In the genomic region with DNA sequence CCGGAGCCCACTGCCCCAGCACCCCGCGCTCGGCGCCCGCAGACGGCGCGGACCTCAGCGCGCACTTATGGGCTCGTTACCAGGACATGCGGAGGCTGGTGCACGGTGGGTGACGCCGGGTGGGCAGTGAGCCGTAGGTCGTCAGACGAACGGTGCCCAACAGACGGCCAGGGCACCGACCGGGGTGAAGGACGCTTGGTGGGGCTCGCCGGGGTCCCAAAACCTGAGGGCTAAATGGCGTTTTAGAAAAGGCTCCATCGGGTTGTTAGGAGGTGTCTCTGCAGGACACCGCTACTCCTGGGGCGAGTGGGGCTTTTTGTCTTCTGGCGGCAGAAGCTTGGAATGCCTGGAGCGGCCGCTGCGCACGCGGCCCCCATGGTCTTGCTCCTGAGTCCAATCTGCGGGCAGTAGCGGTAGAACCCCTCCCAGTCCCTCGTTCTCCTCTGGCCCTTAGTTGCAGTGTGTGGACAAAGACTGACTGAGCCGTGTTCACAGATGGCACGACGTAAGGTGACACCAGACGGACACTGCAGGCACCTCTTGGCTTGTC, we compare ENCODE assay signal across 9 mouse cellular contexts. TPM values are rescaled to one million over a fixed set of nuclear protein-coding genes. Genes with fewer than 3 reads are reported as not detected.
A peak's percentile ranks its signal among the peaks of the same experiment; 100 is the strongest.
DNase-seq lines count a peak whose midpoint lies in the region; ATAC-seq and TF ChIP-seq lines count a peak whose summit lies in the region.
"Had no signal": no experiment of that assay in that cellular context is flagged by ENCODE, and none has a peak within 500 bp of the region (broad histone marks: within the 10 kb centered on the region; RNA-seq: fewer than 3 reads in every experiment).

No protein-coding gene starts in this region.

- H3K79me2 ChIP-seq in C2C12 (ENCODE audit: control insufficient read depth, insufficient read depth), result peaks cover 37% of the 10 kb centered on the region

- peaks cover 69% of the 10 kb centered on the region for H3K4me1 ChIP-seq in forebrain, embryonic 10.5 days
- H3K4me1 ChIP-seq in kidney, embryonic 14.5 days (ENCODE audit: control insufficient read depth, insufficient read depth, low read length), result peaks cover 36% of the 10 kb centered on the region
- peaks cover 43% of the 10 kb centered on the region for H3K4me1 ChIP-seq in midbrain, embryonic 14.5 days (ENCODE audit: control insufficient read depth, insufficient read depth, low read length)

- 0% methylated on average over 43 of the region's 43 CpGs for WGBS in forebrain, embryonic 10.5 days
- WGBS in kidney, embryonic 14.5 days, result under 1% methylated on average over 43 of the region's 43 CpGs
- WGBS in midbrain, embryonic 14.5 days, result under 1% methylated on average over 43 of the region's 43 CpGs

- ATAC-seq in kidney, embryonic 14.5 days (ENCODE audit: low FRiP score, low TSS enrichment), result peak; percentile 6; the same call in 1 of the 2 replicates
- peak; percentile 14 for ATAC-seq in midbrain, embryonic 14.5 days (ENCODE audit: low FRiP score, low TSS enrichment)
- ATAC-seq in megakaryocyte-erythroid progenitor cell, adult 5-6 weeks (replicated peaks; ENCODE audit: low FRiP score, low TSS enrichment, poor library complexity, severe bottlenecking), result no peak

- peak overlapping the region; percentile 92 for H3ac ChIP-seq in C2C12 (ENCODE audit: control insufficient read depth, insufficient read length, low read depth)

- TF ChIP-seq CTCF in C2C12 (IDR thresholded peaks at IDR 0.05; ENCODE audit: control insufficient read depth, insufficient read depth, insufficient read length), result no peak

- peaks cover 20% of the 10 kb centered on the region for H3K79me3 ChIP-seq in C2C12 (ENCODE audit: low read depth)

- peak overlapping the region; percentile 52 for H3K4me3 ChIP-seq in C2C12 (ENCODE audit: insufficient read depth, poor library complexity, severe bottlenecking)
- H3K4me3 ChIP-seq in forebrain, embryonic 10.5 days, result peak overlapping the region; percentile 98
- peak overlapping the region; percentile 95 for H3K4me3 ChIP-seq in kidney, embryonic 14.5 days (ENCODE audit: low read length)
- peak overlapping the region; percentile 80 for H3K4me3 ChIP-seq in midbrain, embryonic 14.5 days (replicated peaks; ENCODE audit: low read depth, low read length)

- peak overlapping the region; percentile 98 for H3K27ac ChIP-seq in forebrain, embryonic 10.5 days
- H3K27ac ChIP-seq in kidney, embryonic 14.5 days (ENCODE audit: low read depth, low read length), result peak overlapping the region; percentile 91
- peak overlapping the region; percentile 91 for H3K27ac ChIP-seq in midbrain, embryonic 14.5 days (replicated peaks; ENCODE audit: low read depth, low read length)

- no peaks in the 10 kb centered on the region for H3K9me3 ChIP-seq in forebrain, embryonic 10.5 days
- H3K9me3 ChIP-seq in kidney, embryonic 14.5 days (ENCODE audit: control insufficient read depth, low read length), result no peaks in the 10 kb centered on the region
- no peaks in the 10 kb centered on the region for H3K9me3 ChIP-seq in midbrain, embryonic 14.5 days (ENCODE audit: control insufficient read depth, low read length)

- H3K36me3 ChIP-seq in C2C12 (ENCODE audit: control insufficient read depth, insufficient read depth), result peaks cover 20% of the 10 kb centered on the region
- H3K36me3 ChIP-seq in forebrain, embryonic 10.5 days (replicated peaks), result peaks cover 50% of the 10 kb centered on the region
- peaks cover 22% of the 10 kb centered on the region for H3K36me3 ChIP-seq in kidney, embryonic 14.5 days (ENCODE audit: control insufficient read depth, insufficient read depth, low read length)
- H3K36me3 ChIP-seq in midbrain, embryonic 14.5 days (ENCODE audit: control insufficient read depth, insufficient read depth, low read length), result peaks cover 22% of the 10 kb centered on the region

- no peaks in the 10 kb centered on the region for H3K27me3 ChIP-seq in C2C12 (ENCODE audit: control insufficient read depth, insufficient read depth, insufficient read length)
- H3K27me3 ChIP-seq in forebrain, embryonic 10.5 days (ENCODE audit: poor library complexity, severe bottlenecking), result no peaks in the 10 kb centered on the region
- H3K27me3 ChIP-seq in kidney, embryonic 14.5 days (ENCODE audit: control insufficient read depth, insufficient read depth, low read length), result no peaks in the 10 kb centered on the region
- no peaks in the 10 kb centered on the region for H3K27me3 ChIP-seq in midbrain, embryonic 14.5 days (ENCODE audit: control insufficient read depth, insufficient read depth, low read length)

- peak overlapping the region; percentile 95 for H3K9ac ChIP-seq in kidney, embryonic 14.5 days (ENCODE audit: low read depth, low read length)
- peak overlapping the region; percentile 79 for H3K9ac ChIP-seq in midbrain, embryonic 14.5 days (replicated peaks; ENCODE audit: low read length)

- H3K4me2 ChIP-seq in kidney, embryonic 14.5 days (replicated peaks; ENCODE audit: low read depth, low read length), result peak overlapping the region; percentile 88
- peak overlapping the region; percentile 53 for H3K4me2 ChIP-seq in midbrain, embryonic 14.5 days (ENCODE audit: low read length)

- peak; percentile 28 for DNase-seq in cerebellum, adult 9-10 months
- DNase-seq in cerebellum, adult 18-20 months, result no peak
- peak; percentile 41 for DNase-seq in forebrain, embryonic 10.5 days (ENCODE audit: extremely low spot score, low spot score)
- peak; percentile 69 for DNase-seq in midbrain, embryonic 14.5 days
- no peak for DNase-seq in layer of hippocampus, postnatal 25 days (ENCODE audit: extremely low spot score in 1 of 2, low spot score in 1 of 2)

TF ChIP-seq in C2C12, 6 proteins besides CTCF, POLR2A, EP300 and RAD21:
- TF ChIP-seq CEBPB (IDR thresholded peaks at IDR 0.05; ENCODE audit: low read depth) (no peak), MYOD1 (IDR thresholded peaks at IDR 0.05; ENCODE audit: control insufficient read depth, insufficient read length, low read depth) (no peak), MAX (IDR thresholded peaks at IDR 0.05) (no peak), USF1 (IDR thresholded peaks at IDR 0.05; ENCODE audit: low read depth) (no peak), MYOG (IDR thresholded peaks at IDR 0.05; ENCODE audit: control insufficient read depth, extremely low read depth, insufficient read length) (no peak), FOSL1 (IDR thresholded peaks at IDR 0.05; ENCODE audit: insufficient read depth, low read length, poor library complexity, severe bottlenecking) (no peak)
TF ChIP-seq in C2C12: peak in this region for 0.

RNA-seq across cellular contexts. Expression of a gene that starts 0.5 kb away (rescaled TPM):
- polyA plus RNA-seq in C2C12 (2012; fragmentation: generic; extraction: Trizol), result 322 TPM
- 558 and 609 TPM in 2 replicates for polyA plus RNA-seq in forebrain, embryonic 10.5 days (2016; fragmentation: Nextera tagmentation; extraction: Ambion mirVana)
- polyA plus RNA-seq in kidney, embryonic 14.5 days (2014; fragmentation: Nextera tagmentation; extraction: Ambion mirVana), result 377 and 517 TPM in 2 replicates
- 234 and 284 TPM in 2 replicates for polyA plus RNA-seq in midbrain, embryonic 14.5 days (2014; fragmentation: Nextera tagmentation; extraction: Ambion mirVana)
- 10 to 100 TPM; 12.8 to 17.9 TPM for total RNA-seq in layer of hippocampus, postnatal 25 days (2021)
- total RNA-seq in megakaryocyte-erythroid progenitor cell, adult 5-6 weeks (2014; fragmentation: Nextera tagmentation), result 82.3 and 91.5 TPM in 2 replicates
- total RNA-seq in megakaryocyte-erythroid progenitor cell, adult 5-6 weeks (2017), result 49.2 and 87.0 TPM in 2 replicates

RNA-seq across cellular contexts. Expression of a gene that starts 2.6 kb away (rescaled TPM):
- polyA plus RNA-seq in C2C12 (2012; fragmentation: generic; extraction: Trizol), result 70.5 TPM
- polyA plus RNA-seq in forebrain, embryonic 10.5 days (2016; fragmentation: Nextera tagmentation; extraction: Ambion mirVana), result 58.3 and 58.8 TPM in 2 replicates
- polyA plus RNA-seq in kidney, embryonic 14.5 days (2014; fragmentation: Nextera tagmentation; extraction: Ambion mirVana), result 98.5 and 124 TPM in 2 replicates
- polyA plus RNA-seq in midbrain, embryonic 14.5 days (2014; fragmentation: Nextera tagmentation; extraction: Ambion mirVana), result 64.8 and 77.7 TPM in 2 replicates
- 10 to 100 TPM; 28.6 to 29.6 TPM for total RNA-seq in layer of hippocampus, postnatal 25 days (2021)
- total RNA-seq in megakaryocyte-erythroid progenitor cell, adult 5-6 weeks (2014; fragmentation: Nextera tagmentation), result 161 and 205 TPM in 2 replicates
- total RNA-seq in megakaryocyte-erythroid progenitor cell, adult 5-6 weeks (2017), result 56.2 and 61.8 TPM in 2 replicates

RNA-seq across cellular contexts. Expression of a gene that starts 37.1 kb away (rescaled TPM):
- polyA plus RNA-seq in C2C12 (2012; fragmentation: generic; extraction: Trizol), result 0.25 TPM
- polyA plus RNA-seq in forebrain, embryonic 10.5 days (2016; fragmentation: Nextera tagmentation; extraction: Ambion mirVana), result 20.7 and 21.6 TPM in 2 replicates
- 39.8 and 41.1 TPM in 2 replicates for polyA plus RNA-seq in kidney, embryonic 14.5 days (2014; fragmentation: Nextera tagmentation; extraction: Ambion mirVana)
- 6.6 and 26.6 TPM in 2 replicates for polyA plus RNA-seq in midbrain, embryonic 14.5 days (2014; fragmentation: Nextera tagmentation; extraction: Ambion mirVana)
- total RNA-seq in layer of hippocampus, postnatal 25 days (2021), result 10 to 100 TPM; 13.9 to 17.5 TPM
- 0.20 and 0.37 TPM in 2 replicates for total RNA-seq in megakaryocyte-erythroid progenitor cell, adult 5-6 weeks (2014; fragmentation: Nextera tagmentation)
- not detected in 2 replicates for total RNA-seq in megakaryocyte-erythroid progenitor cell, adult 5-6 weeks (2017)
- total RNA-seq: hematopoietic stem cell, adult 5-6 weeks had no signal

Comparison
In these comparisons a context has a peak if more than half of its experiments do, and no peak if none do; other contexts are left out.
1. DNase-seq: peak in cerebellum, adult 9-10 months (single experiment), forebrain, embryonic 10.5 days (single experiment) and midbrain, embryonic 14.5 days (single experiment); none in cerebellum, adult 18-20 months (0 of 2) and layer of hippocampus, postnatal 25 days (0 of 2).
2. Peak in every context shown above with its lines, with median percentiles within 50 percentile points of each other: H3K4me3 ChIP-seq and H3K27ac ChIP-seq.